Mouse (Mus musculus) ZHBTc4 (cell line): Measurements from ENCODE around the gene Nudt16l1.
A peak's percentile ranks its signal among the peaks of the same experiment; 100 is the strongest.

Experiments
- DNase-seq: peaks from one replicate; pipeline ENCODE4 v3.0.0-alpha.2; 2011; ENCODE audit warnings: low read depth, low spot score

The Nudt16l1 gene

DNA sequence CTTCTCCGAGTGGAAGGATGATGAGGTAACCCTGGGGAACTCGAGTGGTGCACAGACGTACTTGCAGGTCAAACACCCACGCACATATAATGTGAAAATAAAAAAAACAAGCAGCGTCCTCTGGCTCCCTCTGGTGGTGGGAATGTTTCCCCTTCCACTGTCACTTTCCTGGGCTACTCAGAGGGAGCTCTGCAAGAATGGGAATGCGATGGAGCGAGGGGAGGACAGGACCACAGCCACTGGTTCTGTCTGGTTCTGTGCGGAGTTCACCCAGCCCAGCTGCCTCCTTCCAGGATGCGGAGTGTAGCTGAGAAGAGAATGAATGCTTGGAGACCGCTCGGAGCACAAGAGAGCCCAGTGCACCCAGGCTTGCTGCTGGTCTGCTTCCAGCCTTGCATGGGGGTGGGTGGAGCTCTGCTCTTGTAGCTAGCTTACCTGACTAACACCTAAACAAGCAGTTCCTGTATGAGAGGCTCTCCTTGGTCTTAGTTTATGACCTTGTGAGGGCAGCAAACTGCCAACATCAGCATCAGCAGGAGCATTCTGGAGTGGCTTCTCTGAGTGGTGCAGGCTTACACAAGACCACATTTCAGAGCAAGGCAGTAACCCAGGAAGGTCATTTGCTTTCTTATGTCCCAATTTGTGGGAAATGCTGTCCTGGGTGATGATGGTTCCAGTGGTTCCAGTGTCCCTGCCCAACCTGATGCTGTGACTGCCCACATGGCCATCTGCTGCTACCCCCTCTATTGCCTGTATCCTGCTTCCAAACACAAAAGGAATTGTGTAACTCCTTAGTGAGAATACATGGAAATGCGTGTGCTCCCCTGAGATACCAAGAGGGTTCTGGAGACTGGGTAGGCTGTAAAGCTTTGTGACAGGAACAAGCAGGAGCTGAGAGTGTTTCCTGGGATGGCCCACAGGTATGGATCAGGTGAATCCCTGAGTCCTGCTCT is 24.5 kb upstream of the Nudt16l1 start:
- DNase-seq: peak; percentile 95

DNA sequence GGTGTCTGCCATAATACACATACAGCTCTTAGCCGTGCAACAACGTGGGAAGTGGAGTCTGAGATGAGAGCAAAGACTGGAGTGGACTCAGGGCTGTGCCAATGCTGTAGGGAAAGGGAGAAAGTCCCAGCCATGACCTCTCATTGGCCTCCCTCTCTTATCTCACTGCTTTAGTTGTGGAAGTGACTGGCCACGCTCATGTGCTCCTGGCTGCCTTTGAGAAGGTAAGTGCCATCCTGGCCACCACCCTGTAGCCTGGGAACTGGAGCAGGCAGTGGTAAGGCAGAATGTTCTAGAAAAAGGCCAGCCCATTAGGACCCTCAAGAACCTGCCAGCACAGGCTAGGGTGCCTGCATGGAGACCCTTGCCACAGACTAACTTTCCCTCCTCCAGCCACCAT is 22.6 kb upstream of the Nudt16l1 start:
- no peak for DNase-seq

DNA sequence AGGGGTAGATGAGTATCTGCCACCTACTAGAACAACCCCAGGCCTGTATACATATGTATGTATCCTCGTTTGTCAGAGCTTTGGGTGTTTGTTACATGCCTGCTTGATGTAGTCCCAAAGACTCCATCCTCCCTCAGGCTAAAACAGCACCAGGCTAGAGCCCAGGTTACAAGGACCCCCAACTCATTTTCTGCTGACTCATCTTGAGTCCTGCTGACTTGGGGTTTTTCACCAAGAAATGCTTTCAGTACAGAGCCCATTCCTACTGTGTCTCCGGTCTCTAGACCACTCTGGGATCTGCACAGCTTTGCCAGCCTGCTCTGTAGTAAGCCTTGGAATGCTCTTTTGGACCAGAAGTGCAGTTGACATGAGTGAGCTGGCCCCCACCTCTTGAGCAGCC is 22.0 kb upstream of the Nudt16l1 start:
- no peak for DNase-seq

DNA sequence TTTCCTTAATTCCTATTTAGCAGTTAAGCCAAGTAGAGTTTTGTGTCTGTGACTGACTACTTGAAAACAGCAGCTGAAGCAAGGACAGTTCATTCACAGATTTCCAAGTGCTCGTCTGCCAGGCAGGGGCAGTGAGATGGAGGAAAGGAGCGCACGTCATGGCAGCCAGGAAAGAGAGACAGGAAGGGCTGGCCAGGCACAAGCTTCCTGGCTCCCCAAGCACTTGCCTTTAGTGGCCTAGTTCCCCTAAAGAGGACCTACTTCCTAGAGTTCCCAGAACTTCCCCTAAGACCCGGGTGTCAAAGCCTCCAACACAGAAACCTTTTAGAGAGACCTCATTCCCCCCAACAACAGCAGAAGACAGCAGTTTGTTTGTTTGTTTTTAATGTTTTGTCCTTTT is 18.0 kb upstream of the Nudt16l1 start:
- no peak for DNase-seq

DNA sequence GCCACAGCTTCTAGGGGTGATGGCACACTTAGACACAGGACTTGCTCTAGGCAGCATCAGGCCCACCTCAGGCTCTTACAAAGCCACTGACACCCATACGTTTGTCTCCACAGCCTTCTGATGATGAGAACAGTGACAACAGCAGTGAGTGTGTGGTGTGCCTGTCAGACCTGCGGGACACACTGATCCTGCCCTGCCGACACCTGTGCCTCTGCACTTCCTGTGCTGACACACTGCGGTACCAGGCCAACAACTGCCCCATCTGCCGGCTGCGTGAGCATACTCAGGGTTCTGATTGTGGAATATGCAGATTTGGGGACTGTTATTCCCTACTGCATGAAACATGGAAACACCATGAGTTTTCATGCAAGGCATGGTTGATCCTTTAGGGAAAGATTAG is 16.1 kb upstream of the Nudt16l1 start:
- no peak for DNase-seq

DNA sequence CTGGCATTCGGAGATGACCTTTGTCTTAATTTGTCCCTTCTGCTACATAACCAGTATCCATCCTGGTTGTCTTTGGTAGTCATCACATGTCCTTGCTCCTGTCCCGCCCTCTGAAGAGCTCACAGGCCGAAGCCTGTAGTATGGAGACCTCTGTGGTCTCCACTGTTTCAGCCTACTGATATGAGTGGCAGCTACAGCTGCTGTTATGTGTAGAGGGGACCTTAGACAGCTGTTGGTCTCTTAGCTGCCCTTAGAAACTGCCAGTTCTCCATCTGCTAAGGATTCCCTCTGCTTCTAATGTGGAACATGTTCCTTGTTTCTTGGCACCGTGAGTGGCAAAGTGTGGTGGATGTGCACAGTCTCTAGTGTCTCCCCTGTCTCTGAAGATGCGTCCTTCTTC is 14.6 kb upstream of the Nudt16l1 start:
- no peak for DNase-seq

DNA sequence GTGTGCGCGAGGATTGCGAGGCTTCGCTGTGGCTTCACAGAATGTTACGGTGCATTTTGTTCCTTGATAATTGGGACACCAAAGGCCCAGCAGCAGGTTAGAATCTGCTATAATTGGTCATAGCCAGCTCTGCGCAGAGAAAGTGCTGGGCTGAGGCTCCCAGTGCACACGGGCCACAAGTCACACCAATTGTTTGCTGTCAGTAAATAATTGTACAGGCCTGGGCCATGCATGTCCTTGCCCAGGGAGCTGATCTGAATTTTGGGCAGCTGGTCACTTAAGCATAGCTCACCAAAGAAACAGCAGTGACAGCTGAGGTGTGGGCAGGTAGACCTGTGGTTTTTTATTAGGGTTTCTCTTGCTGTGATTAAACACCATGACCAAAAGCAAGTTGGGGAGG is 10.6 kb upstream of the Nudt16l1 start:
- DNase-seq: no peak

DNA sequence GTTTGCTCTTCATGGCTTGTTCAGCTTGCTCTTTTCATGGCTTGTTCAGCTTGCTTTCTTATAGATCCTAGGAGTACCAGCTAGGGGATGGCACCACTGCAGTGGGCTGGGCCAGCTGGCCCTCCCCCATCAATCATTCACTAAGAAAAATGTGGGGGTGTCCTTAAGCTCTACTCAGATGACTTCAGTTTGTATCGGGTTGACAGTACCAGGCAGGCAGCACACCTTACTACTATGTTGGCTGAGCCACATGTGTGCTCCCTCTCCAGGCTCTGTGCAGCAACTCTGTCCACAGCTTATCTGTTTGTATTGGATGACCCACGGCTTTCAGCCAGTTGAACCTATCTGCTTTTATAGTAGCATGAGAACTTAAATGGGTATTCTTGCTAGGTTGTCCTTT is 10.1 kb upstream of the Nudt16l1 start:
- DNase-seq: no peak

DNA sequence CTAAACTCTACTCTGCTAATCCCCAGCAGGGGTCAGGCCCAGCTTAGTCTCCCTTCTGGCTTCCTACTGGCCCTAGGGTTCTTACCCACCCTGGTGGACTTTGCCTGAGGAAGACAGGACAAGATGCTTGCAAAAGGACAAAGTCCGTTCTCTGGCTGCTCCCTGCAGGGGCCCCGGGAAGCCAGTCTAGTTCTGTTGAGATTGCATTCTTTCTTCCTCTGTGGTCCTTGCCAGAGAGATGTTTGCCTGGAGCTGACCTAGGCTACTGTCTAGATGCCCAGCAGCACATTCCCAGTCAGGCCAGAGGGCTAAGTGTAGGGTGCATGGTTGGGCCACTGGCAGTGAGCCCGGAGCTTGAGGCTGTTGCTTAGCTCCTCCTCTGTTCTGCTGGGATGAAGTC is 6.1 kb upstream of the Nudt16l1 start:
- DNase-seq: no peak

DNA sequence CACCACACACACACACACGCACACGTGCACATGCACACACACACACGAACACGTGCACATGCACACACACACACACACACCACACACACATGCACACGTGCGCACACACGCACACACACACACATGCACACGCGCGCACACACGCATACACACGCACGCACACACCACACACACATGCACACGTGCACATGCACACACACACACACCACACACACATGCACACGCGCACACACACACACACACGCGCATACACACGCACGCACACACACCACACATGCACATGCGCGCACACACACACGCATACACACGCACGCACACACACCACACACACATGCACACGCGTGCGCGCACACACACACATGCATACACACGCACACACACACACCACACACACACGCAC is 3.1 kb upstream of the Nudt16l1 start:
- DNase-seq: no peak

DNA sequence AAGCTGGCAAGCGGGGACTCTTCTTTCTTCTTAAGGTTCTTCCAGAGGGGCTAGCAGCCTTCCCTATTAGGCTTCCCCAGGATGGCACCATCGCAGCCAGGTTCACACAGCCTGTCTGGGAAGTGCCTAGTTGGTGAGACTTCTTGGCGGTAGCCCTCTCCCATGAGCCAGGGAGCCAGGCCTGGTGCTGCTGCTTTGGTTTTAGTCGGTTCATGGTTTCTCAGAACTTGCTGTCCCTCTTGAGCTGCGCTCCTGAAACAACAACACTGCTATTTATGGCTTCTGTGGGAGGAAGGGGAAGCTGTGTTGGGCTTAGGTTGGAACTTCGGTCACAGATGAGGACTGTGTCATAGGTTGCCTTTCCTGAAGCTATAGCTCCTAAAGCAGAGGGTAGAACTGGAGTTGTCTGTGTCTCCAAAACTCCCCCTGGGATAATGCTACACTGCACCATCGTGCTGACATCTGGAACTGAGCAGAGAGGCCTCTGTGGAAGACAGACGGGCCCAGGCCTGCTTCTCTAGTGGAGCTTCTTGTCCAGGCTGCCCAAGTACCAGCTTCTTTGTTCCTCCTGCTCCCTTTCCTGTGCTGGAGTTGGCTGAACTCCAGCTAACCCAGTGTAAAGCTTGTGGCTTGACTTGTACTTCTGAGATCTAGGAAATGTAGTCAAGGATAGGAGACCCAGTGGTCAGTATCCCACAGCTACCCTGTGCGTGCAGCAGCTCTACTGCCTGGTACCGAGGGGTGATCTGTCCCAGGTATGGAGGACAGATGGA is 2.4 kb upstream of the Nudt16l1 start:
- no peak for DNase-seq

DNA sequence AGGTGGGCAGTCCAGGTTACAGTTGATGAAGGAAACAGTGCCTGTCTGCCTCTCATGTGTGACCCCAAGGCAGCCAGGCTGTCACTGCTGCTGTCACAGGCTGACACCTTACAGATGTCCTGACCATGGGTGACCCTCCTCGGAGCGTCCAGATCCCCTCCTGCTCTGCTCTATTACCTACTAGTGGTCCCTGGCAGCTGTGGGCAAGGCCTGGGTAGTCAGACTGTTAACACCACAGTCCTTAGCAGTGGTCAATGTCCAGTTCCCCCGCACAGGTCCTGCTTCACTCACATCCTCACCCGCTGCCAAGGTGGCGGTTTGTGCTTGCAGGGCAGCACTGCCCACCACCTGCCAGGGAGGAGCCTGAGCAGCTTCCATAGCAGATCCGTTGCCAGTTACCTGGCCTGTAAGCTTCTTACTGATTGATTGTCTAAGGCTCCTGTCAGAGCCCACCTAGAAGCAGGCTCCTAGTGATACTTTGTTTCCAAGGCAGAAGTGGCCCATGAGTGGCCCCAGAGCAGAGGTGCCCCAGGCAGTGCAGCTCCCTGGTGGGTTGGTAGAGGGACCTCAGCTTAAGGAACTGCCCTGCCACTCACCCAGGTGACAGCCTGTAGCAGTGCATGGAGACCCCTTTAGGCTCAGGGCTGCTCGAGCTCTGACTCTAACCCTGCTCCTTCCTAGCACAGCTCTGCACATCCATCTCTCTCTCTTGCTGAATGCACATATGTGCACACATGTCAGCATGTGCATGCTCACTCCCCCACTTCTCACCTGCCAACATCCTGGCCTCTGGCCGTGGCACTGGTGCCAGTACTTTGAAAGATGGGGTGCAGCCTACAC is 990 bp upstream of the Nudt16l1 start:
- DNase-seq: no peak

DNA sequence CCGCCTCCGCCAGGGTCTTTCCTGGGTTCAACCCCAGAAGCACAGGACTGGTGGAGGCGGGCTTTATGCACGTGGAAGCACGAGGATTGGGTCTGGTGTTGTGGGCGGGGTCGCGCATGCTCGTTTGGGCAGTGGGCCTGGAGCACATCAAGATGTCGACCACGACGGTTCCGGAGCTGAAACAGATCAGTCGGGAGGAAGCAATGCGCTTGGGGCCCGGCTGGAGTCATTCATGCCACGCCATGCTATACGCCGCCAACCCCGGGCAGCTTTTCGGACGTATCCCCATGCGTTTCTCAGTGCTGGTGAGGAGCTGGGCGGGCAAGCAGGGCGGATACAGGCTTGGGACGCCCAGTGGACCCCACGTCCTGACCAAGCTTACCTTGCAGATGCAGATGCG is 428 bp downstream of the Nudt16l1 start:
- peak; percentile 98 for DNase-seq

DNA sequence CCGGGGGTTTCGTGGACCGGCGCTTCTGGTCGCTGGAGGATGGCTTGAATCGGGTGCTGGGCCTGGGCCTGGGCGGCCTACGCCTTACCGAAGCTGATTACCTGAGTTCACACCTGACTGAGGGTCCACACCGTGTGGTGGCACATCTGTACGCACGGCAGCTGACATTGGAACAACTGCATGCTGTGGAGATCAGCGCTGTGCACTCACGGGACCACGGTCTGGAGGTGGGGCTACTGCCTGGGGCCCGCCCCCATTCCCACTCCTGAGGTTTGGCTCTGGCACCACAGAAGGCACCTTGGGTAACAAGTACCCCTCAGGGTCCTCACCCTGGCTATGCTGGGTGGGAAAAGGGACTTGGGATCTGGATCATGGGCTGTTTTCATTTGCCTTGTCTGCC is 851 bp downstream of the Nudt16l1 start:
- peak; percentile 83 for DNase-seq

DNA sequence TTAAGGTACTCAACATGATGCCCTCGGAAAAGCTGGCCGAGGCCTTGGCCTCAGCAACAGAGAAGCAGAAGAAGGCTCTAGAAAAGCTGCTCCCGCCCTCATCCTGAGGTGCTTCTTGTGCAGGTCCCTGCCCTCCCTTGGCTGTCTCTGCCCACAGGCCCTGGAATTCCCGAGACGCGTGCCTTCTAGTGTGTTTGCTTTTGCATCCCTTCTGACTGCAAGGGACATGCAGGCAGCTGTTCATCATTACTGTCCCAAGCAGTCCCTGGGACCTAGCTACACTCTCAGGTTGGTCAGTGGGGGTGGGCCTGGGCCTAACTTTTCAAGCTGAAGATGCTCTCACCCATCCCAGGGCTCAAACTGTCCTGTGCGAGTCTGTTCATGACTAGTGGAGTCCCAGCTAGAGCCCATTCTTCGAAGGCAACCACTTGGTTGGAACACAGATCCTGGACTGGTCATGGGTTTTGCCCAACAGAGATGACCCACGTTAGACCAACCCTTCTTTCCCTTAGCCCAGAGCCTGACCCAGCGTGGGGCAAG is 1.8 kb downstream of the Nudt16l1 start:
- DNase-seq: no peak

DNA sequence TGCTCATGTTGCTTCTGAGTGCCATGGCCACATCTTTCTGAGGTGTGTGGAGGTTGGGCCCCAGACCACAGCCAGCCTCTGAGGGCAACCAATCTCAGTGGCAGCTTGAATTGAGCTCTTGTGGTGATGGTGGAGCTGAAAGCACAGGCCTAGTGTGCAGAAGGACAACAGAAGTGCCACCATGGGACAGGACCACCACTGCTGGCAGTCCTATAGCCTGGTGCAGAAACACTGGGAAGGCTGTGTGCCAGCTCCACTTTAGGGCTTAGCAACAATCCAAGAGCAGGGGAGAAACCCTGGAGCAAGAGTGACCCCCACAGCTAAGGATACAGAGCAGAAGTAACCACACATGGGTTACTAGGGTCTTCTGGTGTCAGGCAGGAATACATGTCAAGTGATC is 2.5 kb downstream of the Nudt16l1 start:
- no peak for DNase-seq

DNA sequence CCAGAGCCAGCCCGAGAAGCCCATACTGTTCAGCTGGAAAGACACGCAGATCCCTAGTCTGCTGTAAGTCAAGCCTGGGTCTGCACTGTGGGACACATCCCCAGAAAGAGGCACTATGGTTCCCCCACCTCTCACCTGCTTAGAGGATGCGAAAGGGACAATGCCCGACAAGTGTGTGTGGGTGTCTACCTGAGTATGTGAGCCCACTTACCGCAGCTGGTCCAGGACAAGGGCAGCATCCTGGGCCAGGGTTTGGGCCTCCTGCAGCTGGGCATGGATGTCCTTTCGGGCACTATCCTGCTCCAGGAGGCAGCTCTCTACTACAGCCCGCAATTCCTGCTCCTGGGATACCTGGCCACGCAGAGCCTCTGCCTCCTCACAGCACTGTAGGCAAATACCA is 4.3 kb downstream of the Nudt16l1 start:
- DNase-seq: no peak

DNA sequence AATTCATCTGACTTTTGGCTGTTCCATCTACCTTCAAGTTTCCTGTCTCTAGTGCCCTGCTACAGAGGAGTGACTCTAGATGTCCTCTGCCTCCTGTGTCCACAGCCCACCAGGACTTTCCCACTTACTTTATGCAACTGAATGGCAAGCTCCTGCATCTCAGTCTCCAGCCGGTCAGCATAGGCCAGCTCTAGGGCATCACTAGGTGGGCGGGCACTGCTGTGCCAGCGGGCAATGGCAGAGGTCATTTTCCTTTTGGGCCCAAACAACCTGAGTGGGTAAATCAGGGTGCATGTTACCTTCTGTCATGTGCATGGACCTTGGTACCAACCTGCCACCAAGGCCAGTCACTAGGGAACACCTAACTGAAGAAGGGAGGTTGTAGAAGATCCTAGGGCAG is 4.9 kb downstream of the Nudt16l1 start:
- DNase-seq: no peak

DNA sequence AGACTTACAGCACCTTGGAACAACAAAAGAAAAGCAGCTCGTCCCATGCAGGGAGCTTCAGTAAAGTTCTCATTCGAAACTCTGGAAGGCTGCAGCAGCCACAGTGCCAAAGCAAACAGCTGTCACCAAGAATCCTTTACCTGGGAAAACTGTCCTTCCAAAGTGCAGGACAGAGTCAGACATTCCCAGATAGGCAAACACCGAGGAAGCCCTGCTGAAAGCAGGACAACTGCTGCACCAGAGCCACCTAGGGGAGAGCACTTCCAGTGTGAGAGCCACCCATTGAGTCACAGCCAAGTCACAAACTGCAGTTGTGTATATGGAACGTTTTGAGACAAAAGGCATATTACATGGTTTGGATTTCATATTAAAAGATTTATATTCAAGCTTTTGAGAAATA is 6.9 kb downstream of the Nudt16l1 start:
- no peak for DNase-seq

DNA sequence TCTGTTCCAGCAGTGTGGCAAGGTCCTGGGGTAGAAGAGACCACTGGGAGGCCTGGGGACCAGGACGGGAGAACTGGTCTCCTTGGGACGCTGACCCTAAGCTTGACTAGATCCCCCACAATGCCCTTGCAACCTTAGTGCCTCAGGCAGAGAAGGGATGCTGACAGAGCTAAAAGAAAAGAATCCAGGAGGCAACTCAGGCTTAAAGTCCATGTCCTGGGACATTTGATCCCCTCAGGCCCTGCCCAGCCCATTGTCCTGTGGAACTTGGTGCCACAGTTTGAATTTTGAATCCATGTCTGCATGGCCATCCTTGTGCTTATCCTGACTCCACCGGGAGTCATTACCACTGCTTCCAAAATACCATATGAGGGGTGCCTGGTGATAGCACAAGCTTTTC is 7.6 kb downstream of the Nudt16l1 start:
- no peak for DNase-seq

DNA sequence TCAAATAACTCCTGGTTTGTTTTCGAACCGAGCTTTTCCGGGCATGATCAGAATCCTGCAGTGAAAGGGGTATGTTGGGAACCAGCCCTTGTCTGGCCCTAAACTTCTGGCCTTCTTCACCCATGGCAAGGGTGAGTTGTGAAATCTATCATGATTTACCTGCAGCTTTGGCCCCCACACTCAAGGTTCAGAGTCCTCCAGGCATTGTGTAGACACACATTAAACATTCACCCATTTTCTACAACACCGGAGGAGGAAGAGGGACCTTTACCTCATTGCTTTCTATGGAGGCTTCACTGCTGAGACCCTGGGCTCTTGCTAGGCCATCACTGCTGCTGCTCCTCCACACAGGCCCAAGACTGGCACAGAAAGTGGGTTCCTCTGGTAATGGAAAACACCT is 8.8 kb downstream of the Nudt16l1 start:
- DNase-seq: no peak

DNA sequence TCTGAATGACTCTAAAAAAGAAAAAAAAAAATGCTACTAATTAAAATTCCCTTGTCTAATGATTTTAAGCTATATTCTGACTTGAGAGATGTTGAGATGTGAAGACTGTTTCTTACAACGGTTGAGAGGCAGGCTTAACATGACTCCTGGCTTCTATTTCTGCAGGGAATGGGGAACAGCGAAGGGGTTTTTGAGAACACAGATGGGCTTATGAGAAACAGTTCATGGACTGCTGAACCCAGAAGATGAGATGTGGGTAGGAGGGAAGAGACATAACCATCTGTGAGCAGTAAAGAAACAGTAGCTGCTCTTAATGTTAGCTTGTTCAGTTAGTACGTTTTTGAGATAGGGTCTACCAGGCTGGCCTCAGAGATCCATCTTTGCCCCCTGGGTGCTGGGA is 18.0 kb downstream of the Nudt16l1 start:
- no peak for DNase-seq
